13 mouse cellular contexts compared by ENCODE assay signal in genomic region chr1:128016035-128016492, GRCm38 (mm10).
DNase-seq lines count a peak whose midpoint lies in the region; ATAC-seq and TF ChIP-seq lines count a peak whose summit lies in the region.
"Had no signal": no experiment of that assay in that cellular context is flagged by ENCODE, and none has a peak within 500 bp of the region (broad histone marks: within the 10 kb centered on the region; RNA-seq: fewer than 3 reads in every experiment).

No protein-coding gene starts in this region.

- no peak overlapping the region for H3K9ac ChIP-seq in hindbrain, embryonic 11.5 days (ENCODE audit: low read depth, low read length)
- no peak overlapping the region for H3K9ac ChIP-seq in hindbrain, embryonic 14.5 days
- no peak overlapping the region for H3K9ac ChIP-seq in hindbrain, postnatal 0 days (replicated peaks; ENCODE audit: low read length)
- H3K9ac ChIP-seq: hindbrain, embryonic 15.5 days had no signal

- ATAC-seq in hindbrain, embryonic 11.5 days (ENCODE audit: low FRiP score) = peak; percentile 49; the same call in 1 of the 2 replicates
- ATAC-seq in hindbrain, embryonic 14.5 days (ENCODE audit: low FRiP score) = no peak
- ATAC-seq in hindbrain, postnatal 0 days = peak; percentile 70
- ATAC-seq in activated CD4-positive, CD25-positive, alpha-beta regulatory T cell, adult 4 months = no peak

- H3K27me3 ChIP-seq in hindbrain, embryonic 11.5 days (ENCODE audit: control insufficient read depth, insufficient read depth, low read length) = no peaks in the 10 kb centered on the region
- no peaks in the 10 kb centered on the region for H3K27me3 ChIP-seq in hindbrain, embryonic 14.5 days (ENCODE audit: control insufficient read depth, insufficient read depth, low read length)
- H3K27me3 ChIP-seq in hindbrain, postnatal 0 days (ENCODE audit: insufficient read depth, low read length) = no peaks in the 10 kb centered on the region
- H3K27me3 ChIP-seq: hindbrain, embryonic 15.5 days; megakaryocyte, embryonic 14.5 days had no signal

- DNase-seq in hindbrain, embryonic 11.5 days (ENCODE audit: low spot score) = no peak
- no peak for DNase-seq in hindbrain, embryonic 14.5 days (ENCODE audit: low spot score)
- DNase-seq in spleen, postnatal 36 days (ENCODE audit: low spot score in 2 of 2) = peak; percentile 4 to 23
- no peak for DNase-seq in spleen, postnatal 10 days (ENCODE audit: low spot score in 2 of 2)
- DNase-seq in hindbrain, postnatal 0 days (ENCODE audit: low spot score) = peak; percentile 16
- DNase-seq in kidney, adult 18-20 months = no peak
- no peak for DNase-seq in thymus, adult 18-20 months
- DNase-seq: cerebellum, adult 8-10 months; gastrocnemius, postnatal 36 days; kidney, postnatal 14 days had no signal

- H3K4me1 ChIP-seq in hindbrain, embryonic 11.5 days (replicated peaks; ENCODE audit: control insufficient read depth, insufficient read depth, low read length) = no peaks in the 10 kb centered on the region
- H3K4me1 ChIP-seq in hindbrain, embryonic 14.5 days (replicated peaks; ENCODE audit: control insufficient read depth, insufficient read depth, low read length) = no peaks in the 10 kb centered on the region
- no peaks in the 10 kb centered on the region for H3K4me1 ChIP-seq in hindbrain, postnatal 0 days (ENCODE audit: insufficient read depth, low read length)
- H3K4me1 ChIP-seq: hindbrain, embryonic 15.5 days had no signal

- no peak overlapping the region for H3K4me2 ChIP-seq in hindbrain, embryonic 11.5 days (replicated peaks; ENCODE audit: low read depth, low read length)
- H3K4me2 ChIP-seq in hindbrain, embryonic 14.5 days (replicated peaks) = no peak overlapping the region
- no peak overlapping the region for H3K4me2 ChIP-seq in hindbrain, postnatal 0 days (ENCODE audit: low read depth, low read length)
- H3K4me2 ChIP-seq: hindbrain, embryonic 15.5 days had no signal

- TF ChIP-seq CTCF in hindbrain, postnatal 0 days (IDR thresholded peaks at IDR 0.05; ENCODE audit: low read depth) = no peak

- H3K27ac ChIP-seq in hindbrain, embryonic 11.5 days (ENCODE audit: low read depth, low read length) = no peak overlapping the region
- H3K27ac ChIP-seq in hindbrain, embryonic 14.5 days = no peak overlapping the region
- H3K27ac ChIP-seq in hindbrain, postnatal 0 days = no peak overlapping the region
- H3K27ac ChIP-seq: hindbrain, embryonic 15.5 days had no signal

- H3K9me3 ChIP-seq in hindbrain, embryonic 11.5 days (ENCODE audit: control insufficient read depth, low read length) = no peaks in the 10 kb centered on the region
- H3K9me3 ChIP-seq in hindbrain, embryonic 14.5 days (ENCODE audit: control insufficient read depth, low read length) = no peaks in the 10 kb centered on the region
- no peaks in the 10 kb centered on the region for H3K9me3 ChIP-seq in hindbrain, postnatal 0 days (ENCODE audit: low read length)
- H3K9me3 ChIP-seq: hindbrain, embryonic 15.5 days; megakaryocyte, embryonic 14.5 days had no signal

- no peaks in the 10 kb centered on the region for H3K36me3 ChIP-seq in hindbrain, embryonic 11.5 days (ENCODE audit: control insufficient read depth, insufficient read depth, low read length)
- H3K36me3 ChIP-seq in hindbrain, embryonic 14.5 days (replicated peaks; ENCODE audit: control insufficient read depth, insufficient read depth) = no peaks in the 10 kb centered on the region
- H3K36me3 ChIP-seq in hindbrain, postnatal 0 days (ENCODE audit: insufficient read depth, low read length) = no peaks in the 10 kb centered on the region
- H3K36me3 ChIP-seq: hindbrain, embryonic 15.5 days had no signal

- WGBS in hindbrain, embryonic 11.5 days = 72% methylated on average over 6 of the region's 6 CpGs
- WGBS in hindbrain, embryonic 14.5 days = 55% methylated on average over 6 of the region's 6 CpGs
- 52% methylated on average over 6 of the region's 6 CpGs for WGBS in hindbrain, postnatal 0 days

- H3K4me3 ChIP-seq in hindbrain, embryonic 11.5 days (ENCODE audit: low read depth, low read length) = no peak overlapping the region
- no peak overlapping the region for H3K4me3 ChIP-seq in hindbrain, embryonic 14.5 days (replicated peaks; ENCODE audit: low read length)
- no peak overlapping the region for H3K4me3 ChIP-seq in hindbrain, postnatal 0 days (ENCODE audit: low read length)
- H3K4me3 ChIP-seq: hindbrain, embryonic 15.5 days; megakaryocyte, embryonic 14.5 days had no signal

Comparison
In these comparisons a context has a peak if more than half of its experiments do, and no peak if none do; other contexts are left out.
1. ATAC-seq: peak in hindbrain, embryonic 11.5 days (single experiment) and hindbrain, postnatal 0 days (single experiment); none in hindbrain, embryonic 14.5 days (single experiment) and activated CD4-positive, CD25-positive, alpha-beta regulatory T cell, adult 4 months (single experiment).
2. DNase-seq: peak in spleen, postnatal 36 days (2 of 2) and hindbrain, postnatal 0 days (single experiment); none in hindbrain, embryonic 11.5 days (single experiment), hindbrain, embryonic 14.5 days (single experiment), spleen, postnatal 10 days (0 of 2), kidney, adult 18-20 months (single experiment) and thymus, adult 18-20 months (0 of 2).